Mouse (Mus musculus) midbrain, postnatal 0 days (tissue): Measurements from ENCODE around the gene Cnot2. TPM values are rescaled to one million over a fixed set of nuclear protein-coding genes. Genes with fewer than 3 reads are reported as not detected.

ENCODE experiments used
- ATAC-seq: fragments of 200-750 bp; cut with Nextera tagmentation; 2 replicates; pipeline ENCODE4 v1.8.0; 2017; ENCODE audit warnings: moderate number of reproducible peaks, mild to moderate bottlenecking, moderate TSS enrichment, moderate library complexity; ENCODE audit not compliant: low FRiP score
- DNase-seq: peaks from one replicate; pipeline ENCODE4 v3.0.0-alpha.2; 2015; ENCODE audit warnings: low spot score
- H3K27ac ChIP-seq: fragments of 300-500 bp; sonication (generic); 2 replicates; pipeline ENCODE4 v1.5.1; 2014; ENCODE audit warnings: low read depth, mild to moderate bottlenecking, low read length, mixed read lengths
- H3K27me3 ChIP-seq: fragments of 300-500 bp; sonication (generic); 2 replicates; pipeline ENCODE4 v1.6.1; 2014; ENCODE audit warnings: low read length, control low read depth, mixed read lengths; ENCODE audit not compliant: insufficient read depth
- H3K36me3 ChIP-seq: fragments of 300-500 bp; sonication (generic); 2 replicates; pipeline ENCODE4 v1.6.1; 2014; ENCODE audit warnings: low read length, control low read depth, mixed read lengths; ENCODE audit not compliant: insufficient read depth
- H3K4me1 ChIP-seq: fragments of 300-500 bp; sonication (generic); 2 replicates; pipeline ENCODE4 v1.6.1; 2014; ENCODE audit warnings: mild to moderate bottlenecking, control low read depth, antibody characterized with exemption, low read length, mixed read lengths; ENCODE audit not compliant: insufficient read depth
- H3K4me2 ChIP-seq: fragments of 300-500 bp; sonication (generic); 2 replicates; pipeline ENCODE4 v1.6.1; 2014; ENCODE audit warnings: low read depth, mild to moderate bottlenecking, low read length, mixed read lengths; ENCODE audit not compliant: poor library complexity, severe bottlenecking
- H3K4me3 ChIP-seq: fragments of 300-500 bp; sonication (generic); 2 replicates; pipeline ENCODE4 v1.5.1; 2014; ENCODE audit warnings: low read depth, mild to moderate bottlenecking, low read length, moderate library complexity
- H3K9ac ChIP-seq: fragments of 300-500 bp; sonication (generic); replicated peaks from 2 replicates; pipeline ENCODE4 v1.6.1; 2014; ENCODE audit warnings: mild to moderate bottlenecking, low read length, moderate library complexity, mixed read lengths; ENCODE audit not compliant: poor library complexity, severe bottlenecking
- H3K9me3 ChIP-seq: fragments of 300-500 bp; sonication (generic); 2 replicates; pipeline ENCODE4 v1.6.1; 2016; ENCODE audit warnings: low read length, control low read depth
- CTCF ChIP-seq: IDR thresholded peaks from 2 replicates; pipeline ENCODE4 v1.5.1; 2016; ENCODE audit warnings: antibody characterized with exemption, mild to moderate bottlenecking
- WGBS: fragments of 180-500 bp; shearing (Covaris S2); extraction: QIAGEN DNeasy Blood & Tissue Kit; methylation state at CpG from one replicate; pipeline ENCODE4 v1.1.7; 2014; 5-methylcytosine and 5-hydroxymethylcytosine counted together
- polyA plus RNA-seq: library from polyadenylated mRNA; unstranded; fragments of >200 nt; fragmentation: Nextera tagmentation; extraction: Ambion mirVana; gene quantifications from 2 replicates; pipeline ENCODE4 v1.2.1, GENCODE M21; 2015
- total RNA-seq: library from RNA; depleted of rRNA; stranded (reverse); fragments of >200 nt; gene quantifications from 2 replicates; pipeline ENCODE4 v1.2.3, GENCODE M21; 2014

Gene Cnot2
- total and polyA plus RNA-seq, 2 experiments from 2014 or later = 65.5 to 80.2 TPM

DNA sequence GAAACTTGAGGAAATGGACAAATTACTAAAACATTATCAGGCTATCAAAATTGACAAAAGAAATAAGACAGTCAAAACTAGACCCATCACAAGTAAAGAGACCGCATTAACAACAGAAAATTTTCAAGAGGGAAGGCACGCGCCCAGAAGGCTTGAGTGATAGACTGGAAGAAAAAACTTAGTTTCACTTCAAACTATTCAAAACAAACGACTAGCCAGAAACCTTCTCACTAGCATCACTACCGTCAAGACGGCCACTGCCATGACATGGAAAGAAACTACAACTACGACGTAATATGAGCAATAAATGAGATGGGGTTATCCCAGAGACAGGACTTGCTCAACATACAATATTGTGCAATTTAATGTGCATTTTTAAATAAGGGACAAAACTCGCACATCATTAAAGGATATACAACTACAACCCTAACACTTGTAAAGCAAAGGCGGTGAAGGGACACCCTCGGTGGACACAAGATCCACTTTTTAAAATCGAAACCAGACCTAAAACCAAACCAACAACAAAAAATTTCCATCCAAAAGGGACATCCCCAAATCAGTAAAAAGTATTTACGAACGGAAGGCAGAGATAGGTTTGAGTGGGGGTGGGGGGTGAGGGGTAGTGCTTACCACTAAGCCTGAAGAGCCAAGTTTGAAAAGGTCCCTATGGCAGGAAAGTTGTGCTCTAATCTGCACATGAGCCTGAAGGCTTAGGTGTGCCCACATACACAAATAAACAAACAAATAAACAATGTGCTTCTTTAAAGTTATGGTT lies 16.3 kb downstream of the Cnot2 start:
- Histone ChIP-seq H3K36me3 (no peaks in the 10 kb centered on the region), H3K4me2 (no peak overlapping the region), H3K4me1 (no peaks in the 10 kb centered on the region), H3K9ac (no peak overlapping the region), H3K27ac (no peak overlapping the region), H3K27me3 (no peaks in the 10 kb centered on the region), H3K9me3 (no peaks in the 10 kb centered on the region), H3K4me3 (no peak overlapping the region)
- DNase-seq = no peak
- ATAC-seq = no peak
- no peak for TF ChIP-seq CTCF
- 94% methylated on average over 14 of the region's 14 CpGs for WGBS

DNA sequence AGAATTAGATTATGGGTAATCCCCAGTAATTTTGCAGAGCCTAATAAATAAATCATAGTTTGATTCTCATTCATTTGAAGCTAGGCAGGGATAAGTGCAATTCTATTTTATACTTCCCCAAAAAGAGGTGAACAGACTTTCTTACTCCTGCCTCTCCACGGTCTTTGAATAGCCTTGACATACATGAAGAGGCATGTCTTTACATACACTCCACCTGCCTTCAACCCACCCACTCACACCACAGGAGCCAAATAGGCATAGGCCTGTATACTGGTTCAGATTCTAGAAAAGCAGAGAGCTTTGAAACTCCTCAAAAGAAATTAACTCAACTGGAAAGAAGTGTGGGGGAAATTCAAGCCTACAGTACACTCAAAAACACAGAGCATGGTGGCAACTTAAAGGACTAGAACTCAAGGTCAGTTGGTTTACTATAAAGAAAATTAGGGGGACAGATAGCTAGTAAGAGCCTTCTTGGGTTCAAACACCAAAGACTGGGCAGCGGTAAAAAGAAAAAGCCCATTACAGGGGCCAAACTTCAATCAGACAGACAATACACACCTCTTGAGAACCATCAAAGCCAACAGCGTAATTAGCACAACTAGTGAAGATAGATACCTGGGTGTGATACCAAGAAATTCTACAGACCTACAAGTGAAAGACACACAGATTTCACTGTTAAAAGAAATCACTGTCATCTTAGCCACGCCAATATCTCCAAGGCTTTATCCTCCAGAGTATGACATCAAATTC lies 18.4 kb downstream of the Cnot2 start:
- Histone ChIP-seq H3K9me3 (no peaks in the 10 kb centered on the region), H3K9ac (no peak overlapping the region), H3K4me3 (no peak overlapping the region), H3K36me3 (no peaks in the 10 kb centered on the region), H3K27ac (no peak overlapping the region), H3K27me3 (no peaks in the 10 kb centered on the region), H3K4me2 (no peak overlapping the region), H3K4me1 (no peaks in the 10 kb centered on the region)
- WGBS = 67% methylated on average over 4 of the region's 4 CpGs
- no peak for TF ChIP-seq CTCF
- no peak for ATAC-seq
- DNase-seq = no peak

DNA sequence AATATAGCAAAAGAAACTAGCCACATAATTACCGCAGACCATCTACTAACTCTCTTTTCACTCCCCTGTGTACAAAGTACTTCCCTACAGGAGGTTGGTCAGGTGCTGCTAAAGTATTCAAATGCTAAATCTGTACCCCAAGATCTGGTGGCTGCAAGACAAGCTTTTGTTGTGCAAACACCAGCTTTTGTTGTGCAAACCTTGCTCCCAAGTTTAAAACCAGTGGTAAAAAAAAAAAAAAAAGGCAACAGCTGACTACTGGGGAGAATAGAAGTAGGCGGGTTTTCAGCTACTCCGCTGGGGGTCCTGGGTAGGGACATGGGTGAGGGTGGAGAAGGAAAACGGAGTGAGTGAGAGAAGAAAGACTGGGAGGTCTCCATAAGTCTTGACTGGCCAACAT lies 19.1 kb downstream of the Cnot2 start:
- no peaks in the 10 kb centered on the region for H3K27me3 ChIP-seq
- no peaks in the 10 kb centered on the region for H3K9me3 ChIP-seq
- no peak overlapping the region for H3K27ac ChIP-seq
- WGBS = 23% methylated on average over 4 of the region's 4 CpGs
- H3K4me1 ChIP-seq = no peaks in the 10 kb centered on the region
- ATAC-seq (no peak), DNase-seq (no peak)
- no peak for TF ChIP-seq CTCF
- no peak overlapping the region for H3K9ac ChIP-seq
- H3K4me3 ChIP-seq = no peak overlapping the region
- no peak overlapping the region for H3K4me2 ChIP-seq
- no peaks in the 10 kb centered on the region for H3K36me3 ChIP-seq

DNA sequence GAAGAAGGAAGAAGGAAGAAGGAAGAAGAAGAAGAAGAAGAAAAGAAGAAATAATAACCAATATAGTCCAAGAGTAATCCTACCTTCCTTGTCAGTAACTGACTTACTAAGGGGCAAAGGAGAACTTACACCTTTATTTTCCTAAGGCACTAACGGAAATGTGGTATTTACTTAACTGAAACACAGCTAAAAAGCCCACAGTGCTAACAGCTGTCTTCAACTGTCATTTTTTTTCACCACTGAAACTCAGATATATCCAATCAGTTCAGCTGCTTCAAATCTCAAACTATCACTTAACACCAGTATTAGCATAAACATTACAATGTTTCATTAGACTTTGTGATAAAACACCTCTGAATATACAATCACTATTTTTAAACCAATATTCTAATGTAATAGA lies 22.1 kb downstream of the Cnot2 start:
- no peak for DNase-seq
- H3K27ac ChIP-seq = no peak overlapping the region
- no peaks in the 10 kb centered on the region for H3K9me3 ChIP-seq
- no peak overlapping the region for H3K4me3 ChIP-seq
- 81% methylated on average over 1 of the region's 1 CpGs for WGBS
- H3K9ac ChIP-seq = no peak overlapping the region
- TF ChIP-seq CTCF = no peak
- no peaks in the 10 kb centered on the region for H3K4me1 ChIP-seq
- no peaks in the 10 kb centered on the region for H3K27me3 ChIP-seq
- H3K4me2 ChIP-seq = no peak overlapping the region
- H3K36me3 ChIP-seq = no peaks in the 10 kb centered on the region
- ATAC-seq = no peak

DNA sequence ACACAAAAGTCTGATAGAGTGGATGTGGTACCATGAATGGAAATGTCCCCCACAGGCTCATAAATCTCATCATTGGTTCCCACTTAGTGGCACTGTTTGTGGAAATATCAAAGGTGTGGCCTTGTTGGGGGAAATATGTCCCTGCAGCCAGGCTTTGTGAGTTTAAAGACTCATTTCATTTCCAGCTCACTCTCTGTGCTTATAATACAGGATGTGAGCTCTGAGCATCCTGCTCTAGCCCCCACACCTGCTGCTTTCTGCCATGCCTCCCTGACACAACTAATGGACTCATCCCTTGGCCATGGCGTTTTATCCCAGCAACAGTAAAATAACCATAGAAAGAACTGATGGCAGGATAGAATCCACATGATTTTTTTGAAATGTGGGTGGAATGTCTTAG lies 24.1 kb downstream of the Cnot2 start:
- Histone ChIP-seq H3K36me3 (no peaks in the 10 kb centered on the region), H3K4me2 (no peak overlapping the region), H3K27me3 (no peaks in the 10 kb centered on the region), H3K4me1 (no peaks in the 10 kb centered on the region), H3K9me3 (no peaks in the 10 kb centered on the region), H3K27ac (no peak overlapping the region), H3K9ac (no peak overlapping the region), H3K4me3 (no peak overlapping the region)
- TF ChIP-seq CTCF = no peak
- 94% methylated on average over 1 of the region's 1 CpGs for WGBS
- ATAC-seq (no peak), DNase-seq (no peak)

DNA sequence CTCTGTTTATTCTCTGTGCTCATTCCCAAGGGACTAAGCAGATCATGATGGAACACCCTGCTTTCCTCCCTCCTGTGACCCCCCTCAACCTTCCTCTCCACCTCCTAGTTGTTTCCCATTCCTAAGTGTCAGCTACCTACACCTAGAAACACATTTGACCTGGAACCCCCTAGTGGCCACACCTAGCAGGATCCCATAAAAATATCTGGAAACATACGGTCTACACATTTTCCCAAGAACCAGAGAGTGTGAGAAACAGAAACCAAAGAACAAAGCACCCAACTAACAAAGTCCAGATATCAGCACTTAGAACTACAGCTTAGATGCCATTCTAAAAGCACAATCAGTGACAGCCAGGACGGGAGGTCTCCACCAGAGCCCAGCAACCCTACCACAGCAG lies 26.9 kb downstream of the Cnot2 start:
- Histone ChIP-seq H3K27me3 (no peaks in the 10 kb centered on the region), H3K36me3 (no peaks in the 10 kb centered on the region), H3K4me1 (no peaks in the 10 kb centered on the region), H3K27ac (no peak overlapping the region), H3K4me2 (no peak overlapping the region), H3K4me3 (no peak overlapping the region), H3K9me3 (no peaks in the 10 kb centered on the region), H3K9ac (no peak overlapping the region)
- no peak for ATAC-seq
- WGBS = 76% methylated on average over 2 of the region's 2 CpGs
- DNase-seq = no peak
- TF ChIP-seq CTCF = 0 out of 2 replicates have a peak, but pooled peaks have one; percentile 17
